Mouse (Mus musculus): ENCODE data around the gene Vmn1r17. TPM values are rescaled to one million over a fixed set of nuclear protein-coding genes. Genes with fewer than 3 reads are reported as not detected.

The Vmn1r17 gene
- polyA plus RNA-seq (2014; fragmentation: Illumina TruSeq; extraction: RNeasy Lipid Tissue Mini Kit (QIAGEN cat#74804); ENCODE audit: low read depth, low replicate concordance) = not detected

DNA sequence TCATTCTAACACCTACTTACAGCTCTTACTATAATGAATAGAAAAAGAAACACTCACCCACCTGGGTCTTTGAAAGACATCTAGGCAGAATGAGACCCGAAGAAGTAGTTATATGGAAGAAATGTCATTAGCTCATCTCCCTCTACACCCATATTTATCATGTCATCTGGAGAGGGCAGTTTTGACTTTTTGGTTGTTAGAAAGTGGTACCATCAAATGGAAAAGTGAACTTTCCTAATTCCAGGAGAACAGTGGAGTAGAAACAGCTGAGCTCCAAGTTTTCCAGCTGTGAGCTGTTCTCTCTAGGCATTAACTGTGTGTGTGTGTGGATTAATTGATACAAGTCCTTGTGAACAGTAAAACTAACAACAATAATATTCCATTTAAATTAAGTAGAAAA lies at the start of gene Vmn1r17:
Gene Vmn1r17, minus strand, starts transcription at position 101 of the 400 bp plus-strand sequence.

GRCm38 (mm10) chr6:57403480-57403879 lies 40.0 kb upstream of the Vmn1r17 start, which contains the start of gene Vmn1r19:
Gene Vmn1r19, plus strand, starts transcription at chr6:57403780.

DNA sequence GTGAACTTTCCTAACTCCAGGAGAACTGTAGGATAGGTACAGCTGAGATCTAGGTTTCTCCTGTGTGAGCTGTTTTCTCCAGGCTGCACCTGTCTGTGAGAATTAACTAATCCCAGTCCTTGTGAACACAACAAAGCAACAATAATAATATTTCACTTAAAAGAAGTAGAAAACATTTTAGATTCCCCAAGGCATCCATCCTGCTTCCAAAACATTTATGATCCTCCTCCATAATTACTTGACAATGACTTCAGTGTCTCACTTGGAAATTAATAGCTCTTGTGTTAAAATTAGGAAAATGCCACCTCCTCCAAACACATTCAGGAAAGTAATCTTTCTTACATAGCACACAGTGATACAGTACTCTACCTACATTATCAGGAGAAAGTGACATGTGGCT lies 32.2 kb upstream of the Vmn1r17 start, which contains the start of gene Vmn1r18:
Gene Vmn1r18, minus strand, starts transcription at position 101 of the 400 bp plus-strand sequence.

GRCm38 (mm10) chr6:57329394-57329793 lies 34.1 kb downstream of the Vmn1r17 start, which contains the start of gene Vmn1r16:
Gene Vmn1r16, minus strand, starts transcription at chr6:57329494.

Other genes starting within 250 kb of the Vmn1r17 start
- not detected for gene Vmn1r11, start 230.3 kb downstream of the Vmn1r17 start, polyA plus RNA-seq (2014; fragmentation: Illumina TruSeq; extraction: RNeasy Lipid Tissue Mini Kit (QIAGEN cat#74804); ENCODE audit: low read depth, low replicate concordance)
- gene Vmn1r12, start 206.8 kb downstream of the Vmn1r17 start, polyA plus RNA-seq (2014; fragmentation: Illumina TruSeq; extraction: RNeasy Lipid Tissue Mini Kit (QIAGEN cat#74804); ENCODE audit: low read depth, low replicate concordance) = not detected
- not detected for gene Vmn1r13, start 160.4 kb downstream of the Vmn1r17 start, polyA plus RNA-seq (2014; fragmentation: Illumina TruSeq; extraction: RNeasy Lipid Tissue Mini Kit (QIAGEN cat#74804); ENCODE audit: low read depth, low replicate concordance)
- not detected for gene Vmn1r14, start 132.0 kb downstream of the Vmn1r17 start, polyA plus RNA-seq (2014; fragmentation: Illumina TruSeq; extraction: RNeasy Lipid Tissue Mini Kit (QIAGEN cat#74804); ENCODE audit: low read depth, low replicate concordance)
- gene Vmn1r15, start 105.8 kb downstream of the Vmn1r17 start, polyA plus RNA-seq (2014; fragmentation: Illumina TruSeq; extraction: RNeasy Lipid Tissue Mini Kit (QIAGEN cat#74804); ENCODE audit: low read depth, low replicate concordance) = not detected
- gene Vmn1r16, start 34.2 kb downstream of the Vmn1r17 start, polyA plus RNA-seq (2014; fragmentation: Illumina TruSeq; extraction: RNeasy Lipid Tissue Mini Kit (QIAGEN cat#74804); ENCODE audit: low read depth, low replicate concordance) = not detected
- gene Vmn1r18, start 32.1 kb upstream of the Vmn1r17 start, polyA plus RNA-seq (2014; fragmentation: Illumina TruSeq; extraction: RNeasy Lipid Tissue Mini Kit (QIAGEN cat#74804); ENCODE audit: low read depth, low replicate concordance) = not detected
- 0.57 TPM for gene Vmn1r19, start 40.1 kb upstream of the Vmn1r17 start, polyA plus RNA-seq (2014; fragmentation: Illumina TruSeq; extraction: RNeasy Lipid Tissue Mini Kit (QIAGEN cat#74804); ENCODE audit: low read depth, low replicate concordance)
- gene Vmn1r20, start 65.2 kb upstream of the Vmn1r17 start, polyA plus RNA-seq (2014; fragmentation: Illumina TruSeq; extraction: RNeasy Lipid Tissue Mini Kit (QIAGEN cat#74804); ENCODE audit: low read depth, low replicate concordance) = not detected
- 32.9 TPM for gene Ppm1k, start 171.7 kb upstream of the Vmn1r17 start, polyA plus RNA-seq (2014; fragmentation: Illumina TruSeq; extraction: RNeasy Lipid Tissue Mini Kit (QIAGEN cat#74804); ENCODE audit: low read depth, low replicate concordance)
- gene Herc6, start 217.3 kb upstream of the Vmn1r17 start, polyA plus RNA-seq (2014; fragmentation: Illumina TruSeq; extraction: RNeasy Lipid Tissue Mini Kit (QIAGEN cat#74804); ENCODE audit: low read depth, low replicate concordance) = 12.6 TPM

Data from kidney, adult 10 weeks (tissue).